Mouse (Mus musculus): ENCODE data around the gene Fam161a.
A peak's percentile ranks its signal among the peaks of the same experiment; 100 is the strongest.

Fam161a gene

DNA sequence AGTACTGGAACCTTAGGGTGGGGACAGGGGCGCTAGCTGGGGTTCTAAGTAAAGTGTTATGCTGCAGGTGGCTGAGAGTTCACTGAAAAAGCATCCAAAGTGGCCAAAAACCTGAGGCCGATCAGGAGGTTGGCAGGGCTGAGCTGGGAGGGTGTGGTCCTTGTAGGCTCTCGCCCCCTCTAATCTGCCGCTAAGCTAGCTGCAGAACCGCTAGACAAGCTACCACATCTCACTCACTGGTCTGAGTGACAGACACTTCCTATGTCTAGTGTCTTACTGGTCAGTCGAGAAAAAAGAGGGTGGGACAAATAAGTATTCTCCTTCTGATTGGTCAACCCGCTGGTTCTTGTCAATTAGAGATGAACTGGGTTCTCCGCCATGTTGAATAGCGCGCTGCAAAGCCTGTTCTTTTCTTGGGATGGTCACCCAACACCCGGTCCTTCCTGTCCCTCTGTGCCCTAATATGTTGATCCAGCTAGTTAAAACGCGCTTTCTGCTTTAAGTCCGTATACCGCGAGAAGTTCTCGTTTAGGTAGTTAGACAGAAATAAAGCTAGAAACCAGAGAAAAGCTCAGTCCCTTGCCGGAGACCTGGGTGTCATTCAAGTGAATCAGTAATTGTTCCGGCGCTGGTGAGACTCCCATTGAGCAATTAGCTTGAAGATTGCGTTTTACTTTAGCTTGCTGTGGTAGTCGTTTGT, at the start of gene Fam161a:
Gene Fam161a, plus strand, starts transcription at position 51 of the 700 bp plus-strand sequence.
- DNase-seq (ENCODE audit: low read depth, low spot score): peak; percentile 92

DNA sequence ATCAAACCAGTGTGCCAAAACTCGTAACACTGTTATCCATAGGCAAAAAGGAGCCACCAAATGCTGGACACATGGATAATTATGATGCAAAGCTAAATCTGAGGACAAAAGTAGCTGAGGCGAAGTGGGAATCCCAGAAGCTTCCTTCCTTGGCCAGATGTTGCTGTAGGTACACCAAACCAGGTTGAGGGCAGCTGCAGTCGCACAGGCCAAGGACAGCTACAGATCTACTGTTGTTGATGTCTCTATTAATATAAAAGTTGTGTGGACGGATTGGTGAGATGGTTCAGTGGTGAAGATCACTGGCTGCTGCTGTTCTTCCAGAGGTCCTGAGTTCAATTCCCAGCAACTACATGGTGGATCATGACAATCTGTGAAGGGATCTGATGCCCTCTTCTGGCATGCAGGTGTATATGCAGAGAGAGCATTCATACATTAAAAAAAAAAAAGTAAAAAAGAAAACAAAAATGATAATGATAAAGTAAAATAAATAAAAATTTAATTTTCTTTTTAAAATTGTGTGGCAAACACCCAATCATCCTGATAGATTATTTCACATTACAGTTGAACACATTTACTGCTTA, 49.4 kb upstream of the Fam161a start:
- no peak for DNase-seq (ENCODE audit: low read depth, low spot score)

DNA sequence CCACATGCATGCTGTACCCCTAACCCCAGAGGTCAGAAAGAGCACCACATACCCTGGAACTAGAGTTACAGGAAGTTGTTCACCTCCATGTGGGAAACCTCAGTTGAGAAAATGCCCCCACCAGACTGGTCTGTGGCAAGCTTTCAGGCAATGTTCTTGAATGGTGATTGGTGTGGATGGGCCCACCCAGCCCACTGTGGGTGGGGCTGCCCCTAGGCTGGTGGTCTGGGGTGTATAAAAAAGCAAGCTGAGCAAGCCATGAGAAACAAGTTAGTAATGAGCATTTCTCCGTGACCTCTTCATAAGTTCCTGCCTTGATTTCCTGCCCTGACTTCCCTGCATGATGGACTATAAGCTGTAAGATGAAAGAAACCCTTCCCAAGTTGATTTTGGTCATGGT, 45.2 kb upstream of the Fam161a start:
- no peak for DNase-seq (ENCODE audit: low read depth, low spot score)

DNA sequence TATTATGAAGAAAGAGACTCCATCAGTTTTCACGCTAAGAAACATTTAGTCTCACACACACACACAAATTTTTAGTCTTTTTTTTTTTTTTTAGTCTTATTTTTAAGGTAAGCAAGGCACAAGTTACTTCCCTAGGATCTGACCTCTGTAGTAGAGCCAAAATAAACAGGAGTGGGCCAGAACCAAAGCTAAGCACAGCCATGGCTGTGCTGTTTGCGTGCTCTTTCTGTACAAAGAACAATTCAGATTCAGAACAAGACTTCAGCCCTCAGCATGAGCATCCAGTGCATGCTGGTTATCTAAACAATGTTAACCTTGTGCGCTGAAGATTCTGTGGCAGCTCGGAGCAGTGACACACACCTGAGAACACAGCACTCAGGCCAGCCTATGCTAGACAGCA, 42.9 kb upstream of the Fam161a start:
- DNase-seq (ENCODE audit: low read depth, low spot score): no peak

DNA sequence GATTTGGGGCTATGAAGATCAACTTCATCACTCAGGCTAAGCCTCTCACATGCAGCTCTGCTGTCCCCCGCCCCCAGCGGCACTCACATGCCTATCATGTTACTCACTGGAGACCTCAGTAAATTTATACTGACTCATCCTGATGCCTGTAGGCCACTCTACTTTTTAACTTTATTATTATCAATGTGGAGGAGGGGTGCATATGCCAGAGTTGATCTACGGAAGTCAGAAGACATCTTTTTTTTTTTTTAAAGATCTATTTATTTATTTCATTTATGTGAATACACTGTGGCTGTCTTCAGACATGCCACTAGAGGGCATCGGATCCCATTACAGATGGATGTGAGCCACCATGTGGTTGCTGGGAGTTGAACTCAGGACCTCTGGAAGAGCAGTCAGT, 41.8 kb upstream of the Fam161a start:
- no peak for DNase-seq (ENCODE audit: low read depth, low spot score)

DNA sequence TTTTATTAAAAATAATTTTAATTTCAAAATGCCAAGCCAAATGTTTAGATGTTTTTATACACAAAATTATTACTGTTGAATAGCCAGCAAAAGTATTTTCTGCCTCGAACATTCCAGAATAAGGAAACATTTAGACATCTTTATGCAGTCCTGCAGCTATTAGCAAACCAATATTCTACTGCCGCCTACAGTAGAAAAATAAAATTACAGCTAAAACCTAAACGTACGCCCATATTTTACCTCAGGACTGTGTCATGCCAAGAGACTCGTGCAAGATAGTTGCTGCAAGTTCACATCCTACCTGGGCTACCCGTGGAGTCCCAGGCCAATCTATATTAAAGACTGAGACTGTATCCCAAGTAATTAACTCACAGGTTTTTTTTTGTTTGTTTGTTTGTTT, 37.8 kb upstream of the Fam161a start:
- no peak for DNase-seq (ENCODE audit: low read depth, low spot score)

DNA sequence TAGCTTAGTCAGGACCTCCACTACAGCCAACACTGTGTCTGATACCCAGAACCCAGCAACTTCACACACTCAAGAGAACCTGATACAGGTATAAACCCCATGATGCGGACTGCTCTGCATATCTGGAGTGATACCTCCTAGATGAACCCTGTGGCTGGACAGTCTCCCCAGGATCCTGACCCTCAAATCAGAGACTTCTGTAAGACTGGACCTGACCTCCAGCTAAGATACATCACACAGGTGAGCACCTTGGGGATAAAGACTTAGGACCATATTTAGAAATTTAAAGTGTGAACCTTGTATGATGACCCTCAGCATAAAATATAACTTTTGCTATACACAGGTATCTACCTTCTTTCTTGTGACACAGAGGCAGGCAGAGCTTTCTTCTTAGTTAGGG, 36.8 kb upstream of the Fam161a start:
- DNase-seq (ENCODE audit: low read depth, low spot score): no peak

DNA sequence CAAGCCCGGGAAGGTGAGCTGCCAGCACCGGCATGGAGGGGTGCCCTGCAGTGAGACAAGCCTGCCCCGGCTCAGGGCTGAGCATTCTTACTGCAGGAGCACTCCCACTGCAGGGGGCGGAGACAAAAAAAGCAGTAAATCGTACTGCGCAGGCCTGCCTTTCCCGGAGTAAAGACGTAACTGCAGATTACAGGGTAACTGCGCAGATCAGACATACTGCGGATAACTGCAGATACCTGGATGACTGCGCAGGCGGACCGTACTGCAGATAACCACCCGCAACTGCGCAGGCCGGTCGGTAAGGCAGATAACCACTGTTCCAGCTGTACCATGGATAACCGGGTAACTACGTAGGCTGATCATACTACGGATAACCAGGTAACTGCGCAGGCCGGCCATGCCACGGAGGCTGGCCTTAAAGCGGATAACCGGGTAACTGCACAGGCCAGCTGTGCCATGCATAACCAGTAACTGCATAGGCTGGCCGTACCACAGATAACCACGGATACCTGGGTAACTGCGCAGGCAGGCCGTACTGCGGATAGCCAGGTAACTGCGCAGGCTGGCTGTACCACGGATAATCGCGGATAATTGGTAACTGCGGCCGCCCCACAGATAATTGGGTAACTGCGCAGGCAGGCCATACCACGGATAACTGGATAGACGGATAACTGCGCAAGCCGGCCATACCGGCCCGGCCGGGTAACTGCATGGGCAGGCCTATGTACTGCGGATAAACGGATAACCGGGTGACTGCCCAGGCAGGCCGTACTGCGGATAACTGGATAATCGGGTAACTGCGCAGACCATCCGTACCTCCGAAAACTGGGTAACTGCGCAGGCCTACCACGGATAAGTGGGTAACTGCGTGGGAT, 35.3 kb upstream of the Fam161a start, which contains the start of gene Zrsr1:
Gene Zrsr1, plus strand, starts transcription at position 171 of the 875 bp plus-strand sequence.
- DNase-seq (ENCODE audit: low read depth, low spot score): peak; percentile 88

DNA sequence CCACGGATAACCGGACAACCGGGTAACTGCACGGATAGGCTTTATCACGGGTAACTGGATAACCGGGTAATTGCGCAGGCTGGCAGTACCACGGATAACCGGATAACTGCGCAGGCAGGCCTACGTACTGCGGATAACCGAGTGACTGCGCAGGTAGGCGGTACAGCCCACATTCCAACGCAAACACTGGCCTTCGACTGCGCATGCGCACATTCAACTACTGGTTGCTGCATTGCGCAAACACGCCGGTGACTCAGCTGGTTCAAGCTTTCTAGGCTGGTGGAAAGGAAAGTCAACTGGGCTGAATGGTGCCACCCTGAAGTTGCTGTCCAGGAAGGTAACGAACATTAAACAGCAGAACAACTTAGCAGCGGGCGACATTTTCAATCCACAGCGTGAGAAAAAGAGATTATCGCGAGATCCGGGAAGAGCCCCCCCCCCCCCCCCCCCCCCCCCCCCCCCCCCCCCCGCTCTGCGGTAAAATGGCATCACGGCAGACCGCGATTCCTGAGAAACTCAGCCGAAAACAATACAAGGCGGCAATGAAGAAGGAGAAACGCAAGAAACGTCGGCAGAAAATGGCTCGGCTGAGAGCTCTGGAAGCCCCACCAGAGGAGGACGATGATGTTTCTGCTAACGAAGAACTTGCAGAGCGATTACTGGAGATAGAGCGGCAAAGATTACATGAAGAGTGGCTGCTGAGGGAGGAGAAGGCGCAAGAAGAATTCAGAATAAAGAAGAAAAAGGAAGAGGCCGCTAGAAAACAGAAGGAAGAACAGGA, 34.4 kb upstream of the Fam161a start:
- DNase-seq (ENCODE audit: low read depth, low spot score): peak; percentile 88

DNA sequence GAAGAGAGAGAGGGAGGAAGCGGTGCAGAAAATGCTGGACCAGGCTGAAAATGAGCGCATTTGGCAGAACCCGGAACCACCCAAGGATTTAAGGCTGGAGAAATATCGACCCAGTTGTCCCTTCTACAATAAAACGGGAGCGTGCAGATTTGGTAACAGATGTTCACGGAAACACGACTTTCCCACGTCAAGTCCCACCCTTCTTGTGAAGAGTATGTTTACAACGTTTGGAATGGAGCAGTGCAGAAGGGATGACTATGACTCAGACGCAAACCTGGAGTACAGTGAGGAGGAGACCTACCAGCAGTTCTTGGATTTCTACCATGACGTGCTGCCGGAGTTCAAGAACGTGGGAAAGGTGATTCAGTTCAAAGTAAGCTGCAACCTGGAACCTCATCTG, 33.7 kb upstream of the Fam161a start:
- DNase-seq (ENCODE audit: low read depth, low spot score): no peak

DNA sequence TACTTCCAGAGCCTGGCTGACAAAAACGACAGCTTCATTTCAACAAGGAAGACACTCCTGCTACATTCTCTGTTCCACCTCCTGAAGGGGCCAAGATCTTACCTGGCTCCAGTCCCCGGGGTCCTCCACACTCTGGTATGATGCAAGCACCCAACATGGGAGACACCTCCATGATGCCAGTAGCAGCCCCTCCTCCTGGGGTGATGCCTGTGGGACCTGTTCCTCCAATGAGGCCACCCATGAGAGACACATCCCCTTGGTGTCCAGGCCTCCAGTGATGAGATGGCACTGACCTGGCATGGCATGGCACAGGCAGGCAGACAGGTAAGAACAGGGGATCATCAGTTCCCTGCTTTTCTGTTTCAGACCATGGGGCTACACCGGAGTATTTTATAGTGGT, 29.1 kb upstream of the Fam161a start:
- DNase-seq (ENCODE audit: low read depth, low spot score): no peak

DNA sequence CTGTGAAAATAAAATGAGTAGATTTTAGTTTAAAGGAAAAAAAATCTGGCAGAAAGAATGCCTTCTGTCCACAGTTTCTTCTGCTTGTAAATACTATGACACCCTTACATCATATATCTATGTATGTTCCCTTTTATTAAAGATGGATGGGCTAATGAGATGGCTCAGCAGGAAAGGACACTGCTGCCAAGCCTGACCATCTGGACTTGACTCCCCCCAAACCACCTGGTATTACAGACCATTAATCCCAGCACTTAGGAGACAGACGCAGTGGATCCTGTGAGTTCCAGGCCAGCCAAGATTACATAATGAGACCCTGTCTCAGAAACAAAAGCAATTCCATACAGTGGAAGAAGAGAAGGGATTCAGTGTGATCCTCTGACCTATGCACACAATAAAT, 28.6 kb upstream of the Fam161a start:
- DNase-seq (ENCODE audit: low read depth, low spot score): no peak

DNA sequence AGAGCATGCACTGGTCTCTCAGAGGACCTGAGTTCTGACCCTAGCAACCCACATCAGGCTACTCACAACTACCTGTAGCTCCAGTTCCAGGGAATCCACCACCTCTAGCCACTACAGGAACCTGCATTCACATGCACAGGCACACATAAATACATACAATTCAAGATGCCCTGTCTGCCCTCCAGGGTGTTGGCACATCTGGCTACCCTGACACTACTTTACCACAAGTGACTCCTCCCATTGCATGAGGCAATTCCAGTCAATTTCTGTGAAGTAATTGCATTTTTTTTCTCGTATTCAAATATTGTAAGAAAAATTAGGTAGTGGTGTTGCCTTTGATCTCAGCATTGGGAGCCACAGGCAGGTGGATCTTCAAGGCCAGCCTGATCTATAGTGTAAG, 28.1 kb upstream of the Fam161a start:
- DNase-seq (ENCODE audit: low read depth, low spot score): no peak

DNA sequence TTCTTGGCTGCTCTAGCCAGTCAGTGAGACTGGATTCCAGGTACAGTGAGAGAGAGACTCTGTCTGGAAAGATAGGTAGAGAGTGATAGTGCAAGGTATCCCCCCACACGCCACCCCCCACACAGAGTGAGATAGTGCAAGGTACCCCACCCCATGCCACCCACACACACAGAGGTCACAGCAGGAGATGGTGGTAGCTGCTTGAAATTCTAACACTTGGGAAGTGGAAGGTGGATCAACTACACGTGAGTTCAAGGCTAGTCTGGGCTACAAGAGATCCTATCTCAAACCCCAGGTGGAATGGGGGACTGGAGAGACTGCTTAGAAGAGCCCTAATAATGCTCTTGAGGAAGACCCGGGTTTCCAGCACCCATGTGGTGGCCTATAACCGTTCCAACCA, 26.3 kb upstream of the Fam161a start:
- no peak for DNase-seq (ENCODE audit: low read depth, low spot score)

DNA sequence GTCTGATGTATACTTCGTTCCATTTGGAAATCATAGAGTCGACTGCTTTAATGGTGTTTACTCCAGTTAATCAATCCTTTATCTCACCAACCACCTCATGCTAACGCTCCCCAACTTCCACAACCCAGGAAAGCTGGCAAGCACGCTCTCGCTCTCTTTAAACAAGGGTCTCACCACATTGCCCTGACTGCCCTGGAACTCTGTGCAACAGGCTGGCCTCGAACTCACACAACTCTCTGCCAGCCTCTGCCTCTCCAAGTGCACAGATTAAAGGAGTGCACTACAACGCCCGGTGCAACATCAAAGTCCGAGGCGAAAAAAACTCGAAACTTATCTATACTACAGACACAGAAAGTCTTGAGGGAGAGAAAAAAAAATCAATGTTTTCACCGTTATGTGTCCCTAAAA, 25.8 kb upstream of the Fam161a start:
- DNase-seq (ENCODE audit: low read depth, low spot score): no peak

DNA sequence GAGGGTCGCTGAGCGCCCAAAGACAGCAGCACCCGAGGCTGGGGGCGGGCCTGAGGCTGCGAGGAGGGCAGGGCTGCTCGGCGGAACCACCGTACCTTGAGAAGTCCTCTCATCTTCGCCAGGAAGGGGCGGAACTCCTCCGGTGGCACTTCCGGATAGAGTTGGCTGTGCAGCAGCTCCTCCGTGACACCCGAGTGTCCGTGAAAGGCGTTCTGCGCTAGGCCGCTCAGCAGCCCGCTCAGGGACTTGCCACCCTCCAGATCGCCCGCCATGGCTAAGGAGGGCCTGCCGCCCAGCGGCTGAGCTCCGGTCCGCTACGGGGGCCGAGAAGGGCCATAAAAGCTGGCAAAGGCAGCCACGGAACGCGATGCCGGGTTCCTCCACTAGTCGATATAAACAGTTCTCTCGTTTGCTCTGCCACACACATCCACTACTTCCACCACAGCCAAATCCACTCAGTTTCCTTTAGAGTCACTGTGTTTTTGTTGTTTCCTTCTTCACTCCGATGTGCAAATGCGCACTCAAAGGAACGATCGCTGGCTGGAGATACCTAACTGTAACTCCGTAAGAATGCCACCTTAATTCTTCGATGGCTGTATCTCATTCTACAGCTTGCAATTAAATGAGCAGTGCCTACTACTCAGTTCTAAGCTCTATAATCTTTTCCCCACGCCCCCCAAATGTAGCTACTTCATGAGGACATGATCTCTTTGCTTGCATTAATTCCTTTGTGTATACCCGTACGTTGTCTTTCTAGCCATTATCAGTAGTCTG, 25.2 kb upstream of the Fam161a start, which contains the start of the genes Gm28048 and Commd1:
Gene Gm28048, minus strand, starts transcription at position 107 of the 774 bp plus-strand sequence.
Gene Commd1, minus strand, starts transcription at position 399 of the 774 bp plus-strand sequence.
- DNase-seq (ENCODE audit: low read depth, low spot score): peak; percentile 94

DNA sequence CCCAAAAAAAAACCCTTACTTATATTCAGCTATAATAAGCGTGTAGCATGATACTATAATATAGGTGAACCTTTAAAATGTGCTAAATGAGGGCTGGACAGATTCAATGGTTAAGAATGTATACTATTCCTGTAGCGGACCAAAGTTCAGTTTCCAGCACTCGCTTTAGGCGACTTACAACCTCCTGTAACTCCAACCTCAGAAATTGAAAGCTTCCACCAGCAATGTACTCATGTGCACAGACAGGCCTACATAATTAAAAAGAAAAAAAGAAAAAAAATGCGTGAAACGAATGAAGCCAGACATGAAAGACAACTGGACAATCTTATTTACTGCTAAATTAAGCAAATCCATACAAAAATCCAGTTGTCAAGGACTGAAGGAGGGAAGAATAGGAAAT, 24.5 kb upstream of the Fam161a start:
- DNase-seq (ENCODE audit: low read depth, low spot score): no peak

DNA sequence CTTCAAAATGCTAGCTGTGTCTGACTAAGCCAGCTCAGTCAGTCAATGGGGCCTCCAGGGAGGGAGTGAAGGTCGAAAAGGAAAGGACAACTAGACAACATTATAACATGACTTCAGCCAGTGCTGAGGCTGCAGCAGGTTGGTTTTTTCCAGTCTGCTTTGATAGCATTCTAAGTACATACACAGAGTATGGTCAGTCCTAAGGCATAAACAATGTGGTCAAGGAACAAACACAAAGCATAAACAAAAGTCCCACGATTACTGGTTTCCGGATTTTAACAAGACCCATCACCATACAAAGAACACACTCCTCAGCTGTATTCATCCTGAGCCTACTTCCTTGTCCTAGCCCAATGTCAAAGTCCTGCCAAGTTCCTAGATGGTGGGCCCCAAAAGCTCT, 21.8 kb upstream of the Fam161a start:
- DNase-seq (ENCODE audit: low read depth, low spot score): no peak

DNA sequence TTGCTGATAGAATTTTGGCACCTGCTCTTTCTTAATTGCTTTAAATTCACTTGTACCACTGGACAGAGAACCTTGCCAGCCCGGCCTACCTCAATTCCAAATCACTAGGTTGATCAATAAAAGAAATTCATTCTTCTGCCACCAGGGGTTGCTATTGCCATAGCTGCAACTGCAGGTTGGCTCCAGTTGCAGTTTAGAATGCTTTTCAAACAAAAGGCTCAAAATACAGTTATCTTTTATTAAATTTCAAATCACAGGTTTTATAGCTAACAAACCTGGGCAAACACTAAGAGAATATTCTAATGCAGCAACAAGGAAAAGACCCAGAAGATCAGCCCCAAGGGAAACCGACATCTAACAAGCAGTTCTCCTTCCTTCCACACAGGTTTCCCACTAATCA, 20.0 kb upstream of the Fam161a start:
- no peak for DNase-seq (ENCODE audit: low read depth, low spot score)

DNA sequence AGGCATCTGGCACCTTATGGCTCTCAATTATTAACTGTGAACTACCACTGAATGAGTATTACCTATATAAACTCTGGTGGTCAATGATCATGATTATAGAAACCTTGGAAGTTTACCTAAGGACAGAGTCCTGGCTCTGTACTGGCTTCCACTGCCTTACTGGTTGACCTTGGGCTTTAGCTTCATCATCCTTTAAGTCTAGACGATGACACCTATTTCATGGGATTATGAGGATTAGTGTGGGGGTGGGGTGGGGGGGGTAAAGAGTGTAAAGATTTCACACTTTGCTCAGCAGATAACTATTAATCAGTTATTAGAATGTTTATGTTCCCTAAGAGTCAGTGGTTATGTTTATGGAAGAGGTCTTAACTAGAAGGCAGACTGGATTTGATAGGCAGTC, 17.5 kb upstream of the Fam161a start:
- no peak for DNase-seq (ENCODE audit: low read depth, low spot score)
